Mouse (Mus musculus) heart, embryonic 14.5 days (tissue): Measurements from ENCODE around the gene Rab17. TPM values are rescaled to one million over a fixed set of nuclear protein-coding genes. Genes with fewer than 3 reads are reported as not detected.
A peak's percentile ranks its signal among the peaks of the same experiment; 100 is the strongest.

Experiments
- ATAC-seq: fragments of 200-750 bp; cut with Nextera tagmentation; 2 replicates; pipeline ENCODE4 v1.8.0; 2017; ENCODE audit warnings: low read depth, moderate TSS enrichment; ENCODE audit not compliant: insufficient number of reproducible peaks, insufficient read depth, low FRiP score
- H3K27ac ChIP-seq, 2 experiments: fragments of 200-500 bp in 1 of 2; fragments of 300-500 bp in 1 of 2; sonication (generic) in 1 of 2; replicated peaks in 1 of 2; 2 replicates each; pipeline ENCODE4 v1.5.1; 2012 to 2014; ENCODE audit warnings: low read depth in 2 of 2, low read length in 2 of 2, control low read depth in 1 of 2, mild to moderate bottlenecking in 1 of 2, mixed read lengths in 1 of 2; ENCODE audit not compliant: control insufficient read depth in 1 of 2, insufficient read depth in 1 of 2
- H3K27me3 ChIP-seq: fragments of 300-500 bp; sonication (generic); 2 replicates; pipeline ENCODE4 v1.6.1; 2014; ENCODE audit warnings: mild to moderate bottlenecking, low read length, control low read depth; ENCODE audit not compliant: control insufficient read depth, insufficient read depth
- H3K36me3 ChIP-seq: fragments of 300-500 bp; sonication (generic); 2 replicates; pipeline ENCODE4 v1.6.1; 2014; ENCODE audit warnings: mild to moderate bottlenecking, control low read depth, low read length, mixed read lengths; ENCODE audit not compliant: control insufficient read depth, insufficient read depth
- H3K4me1 ChIP-seq, 2 experiments: fragments of 200-500 bp in 1 of 2; fragments of 300-500 bp in 1 of 2; sonication (generic) in 1 of 2; 2 replicates each; pipeline ENCODE4 v1.6.1; 2012 to 2014; ENCODE audit warnings: low read length in 2 of 2, control low read depth in 1 of 2, mixed read lengths in 1 of 2; ENCODE audit not compliant: control insufficient read depth in 2 of 2, insufficient read depth in 2 of 2
- H3K4me2 ChIP-seq: fragments of 300-500 bp; sonication (generic); 2 replicates; pipeline ENCODE4 v1.6.1; 2014; ENCODE audit warnings: mild to moderate bottlenecking, low read length
- H3K4me3 ChIP-seq, 2 experiments: fragments of 200-500 bp in 1 of 2; fragments of 300-500 bp in 1 of 2; sonication (generic) in 1 of 2; 2 replicates each; pipeline ENCODE4 v1.5.1; 2012 to 2014; ENCODE audit warnings: low read length in 2 of 2, mild to moderate bottlenecking in 2 of 2, control low read depth in 1 of 2, low read depth in 1 of 2, moderate library complexity in 1 of 2; ENCODE audit not compliant: control insufficient read depth in 1 of 2, insufficient read depth in 1 of 2
- H3K9ac ChIP-seq: fragments of 300-500 bp; sonication (generic); 2 replicates; pipeline ENCODE4 v1.6.1; 2014; ENCODE audit warnings: mild to moderate bottlenecking, low read length
- H3K9me3 ChIP-seq: fragments of 300-500 bp; sonication (generic); 2 replicates; pipeline ENCODE4 v1.6.1; 2016; ENCODE audit warnings: low read length, control low read depth; ENCODE audit not compliant: control insufficient read depth
- WGBS: fragments of 180-500 bp; shearing (Covaris S2); extraction: QIAGEN DNeasy Blood & Tissue Kit; methylation state at CpG from one replicate; pipeline ENCODE4 v1.1.7; 2014; 5-methylcytosine and 5-hydroxymethylcytosine counted together
- polyA plus RNA-seq: library from polyadenylated mRNA; unstranded; fragments of >200 nt; fragmentation: Nextera tagmentation; extraction: Ambion mirVana; gene quantifications from 2 replicates; pipeline ENCODE4 v1.2.1, GENCODE M21; 2014

Gene Rab17
- polyA plus RNA-seq, 1 experiment from 2014 or later = 2.5 TPM

- no peaks in the 10 kb centered on the region for H3K36me3 ChIP-seq
- no peak overlapping the region for H3K4me3 ChIP-seq
- H3K4me1 ChIP-seq = peaks cover 8 to 14% of the 10 kb centered on the region in 2 experiments
- H3K9me3 ChIP-seq = 0 out of 2 replicates have a peak, but pooled peaks cover 2% of the 10 kb centered on the region
- 33% methylated on average over 5 of the region's 5 CpGs for WGBS
- H3K9ac ChIP-seq = no peak overlapping the region
- H3K27ac ChIP-seq = no peak overlapping the region
- no peaks in the 10 kb centered on the region; the same call in 1 of the 2 replicates for H3K27me3 ChIP-seq
- no peak overlapping the region for H3K4me2 ChIP-seq
- ATAC-seq = no peak
Observed at GRCm38 (mm10) chr1:90933001-90933400, 36.5 kb downstream of the Rab17 start.

GRCm38 (mm10) chr1:90928575-90928934, 40.9 kb downstream of the Rab17 start:
- Histone ChIP-seq H3K9me3 (0 out of 2 replicates have a peak, but pooled peaks cover 2% of the 10 kb centered on the region), H3K4me1 (peaks cover 15 to 24% of the 10 kb centered on the region in 2 experiments), H3K36me3 (no peaks in the 10 kb centered on the region), H3K4me3 (peak overlapping the region; percentile 16 to 38), H3K27ac (no peak overlapping the region), H3K4me2 (peak overlapping the region; percentile 79), H3K27me3 (no peaks in the 10 kb centered on the region; the same call in 1 of the 2 replicates), H3K9ac (peak overlapping the region; percentile 65)
- no peak for ATAC-seq
- 7% methylated on average over 6 of the region's 6 CpGs for WGBS

GRCm38 (mm10) chr1:90927929-90928574, 41.4 kb downstream of the Rab17 start:
- 0 out of 2 replicates have a peak, but pooled peaks have one; percentile 29 for ATAC-seq
- H3K27ac ChIP-seq = no peak overlapping the region
- 1% methylated on average over 23 of the region's 23 CpGs for WGBS
- no peaks in the 10 kb centered on the region for H3K27me3 ChIP-seq
- H3K4me3 ChIP-seq = peak overlapping the region; percentile 16 to 38
- H3K9me3 ChIP-seq = 0 out of 2 replicates have a peak, but pooled peaks cover 2% of the 10 kb centered on the region
- no peaks in the 10 kb centered on the region for H3K36me3 ChIP-seq
- H3K9ac ChIP-seq = peak overlapping the region; percentile 65
- H3K4me2 ChIP-seq = peak overlapping the region; percentile 79
- H3K4me1 ChIP-seq = peaks cover 15 to 21% of the 10 kb centered on the region in 2 experiments

- H3K9me3 ChIP-seq = 0 out of 2 replicates have a peak, but pooled peaks cover 2% of the 10 kb centered on the region
- H3K9ac ChIP-seq = no peak overlapping the region
- H3K4me3 ChIP-seq = no peak overlapping the region
- peaks cover 11 to 17% of the 10 kb centered on the region in 2 experiments for H3K4me1 ChIP-seq
- no peak overlapping the region for H3K27ac ChIP-seq
- WGBS = 39% methylated on average over 15 of the region's 15 CpGs
- H3K36me3 ChIP-seq = no peaks in the 10 kb centered on the region
- ATAC-seq = peak; percentile 9; the same call in 1 of the 2 replicates
- no peaks in the 10 kb centered on the region for H3K27me3 ChIP-seq
- H3K4me2 ChIP-seq = peak overlapping the region; percentile 79
Observed at GRCm38 (mm10) chr1:90927308-90927707, 42.2 kb downstream of the Rab17 start.

GRCm38 (mm10) chr1:90926030-90926429, 43.4 kb downstream of the Rab17 start:
- H3K36me3 ChIP-seq = no peaks in the 10 kb centered on the region
- no peaks in the 10 kb centered on the region for H3K27me3 ChIP-seq
- peaks cover 11 to 17% of the 10 kb centered on the region in 2 experiments for H3K4me1 ChIP-seq
- H3K9ac ChIP-seq = no peak overlapping the region
- WGBS = 61% methylated on average over 4 of the region's 4 CpGs
- no peak overlapping the region for H3K4me3 ChIP-seq
- H3K9me3 ChIP-seq = 0 out of 2 replicates have a peak, but pooled peaks cover 2% of the 10 kb centered on the region
- H3K4me2 ChIP-seq = no peak overlapping the region
- H3K27ac ChIP-seq = no peak overlapping the region
- no peak for ATAC-seq

GRCm38 (mm10) chr1:90921687-90922086, 47.8 kb downstream of the Rab17 start:
- no peak for ATAC-seq
- WGBS = 85% methylated on average over 9 of the region's 9 CpGs
- H3K4me3 ChIP-seq = no peak overlapping the region

GRCm38 (mm10) chr1:90917509-90917908, 52.0 kb downstream of the Rab17 start:
- H3K4me2 ChIP-seq = no peak overlapping the region
- H3K4me1 ChIP-seq = peaks cover 11 to 27% of the 10 kb centered on the region in 2 experiments
- ATAC-seq = peak; percentile 37; the same call in 1 of the 2 replicates
- H3K36me3 ChIP-seq = no peaks in the 10 kb centered on the region
- 37% methylated on average over 6 of the region's 6 CpGs for WGBS
- H3K27ac ChIP-seq = no peak overlapping the region
- peaks cover 10% of the 10 kb centered on the region for H3K9me3 ChIP-seq
- H3K27me3 ChIP-seq = peaks cover 4% of the 10 kb centered on the region; the same call in 1 of the 2 replicates
- H3K4me3 ChIP-seq = no peak overlapping the region
- H3K9ac ChIP-seq = no peak overlapping the region

More at GRCm38 (mm10) chr1:90921687-90922086, 47.8 kb downstream of the Rab17 start:
- Histone ChIP-seq H3K9me3 (peaks cover 10% of the 10 kb centered on the region), H3K9ac (no peak overlapping the region), H3K27me3 (0 out of 2 replicates have a peak, but pooled peaks cover 4% of the 10 kb centered on the region), H3K4me1 (peaks cover 8 to 15% of the 10 kb centered on the region in 2 experiments), H3K27ac (no peak overlapping the region), H3K4me2 (no peak overlapping the region), H3K36me3 (no peaks in the 10 kb centered on the region)
